Mouse (Mus musculus) midbrain, embryonic 14.5 days (tissue): ENCODE data around the gene Cdh13. TPM values are rescaled to one million over a fixed set of nuclear protein-coding genes. Genes with fewer than 3 reads are reported as not detected.
A peak's percentile ranks its signal among the peaks of the same experiment; 100 is the strongest.

ENCODE experiments used
- ATAC-seq: fragments of 200-750 bp; cut with Nextera tagmentation; 2 replicates; pipeline ENCODE4 v1.8.0; 2017; ENCODE audit warnings: moderate number of reproducible peaks, moderate library complexity; ENCODE audit not compliant: low FRiP score, low TSS enrichment
- DNase-seq: peaks from one replicate; pipeline ENCODE4 v3.0.0-alpha.2; 2015
- H3K27ac ChIP-seq: fragments of 300-500 bp; sonication (generic); replicated peaks from 2 replicates; pipeline ENCODE4 v1.5.1; 2014; ENCODE audit warnings: mild to moderate bottlenecking, low read depth, low read length, moderate library complexity
- H3K27me3 ChIP-seq: fragments of 300-500 bp; sonication (generic); 2 replicates; pipeline ENCODE4 v1.6.1; 2014; ENCODE audit warnings: low read length, control low read depth, mixed read lengths; ENCODE audit not compliant: control insufficient read depth, insufficient read depth
- H3K36me3 ChIP-seq: fragments of 300-500 bp; sonication (generic); 2 replicates; pipeline ENCODE4 v1.6.1; 2014; ENCODE audit warnings: low read length, control low read depth; ENCODE audit not compliant: control insufficient read depth, insufficient read depth
- H3K4me1 ChIP-seq: fragments of 300-500 bp; sonication (generic); 2 replicates; pipeline ENCODE4 v1.6.1; 2014; ENCODE audit warnings: mild to moderate bottlenecking, antibody characterized with exemption, low read length, control low read depth; ENCODE audit not compliant: control insufficient read depth, insufficient read depth
- H3K4me2 ChIP-seq: fragments of 300-500 bp; sonication (generic); 2 replicates; pipeline ENCODE4 v1.6.1; 2014; ENCODE audit warnings: mild to moderate bottlenecking, low read length, moderate library complexity
- H3K4me3 ChIP-seq: fragments of 300-500 bp; sonication (generic); replicated peaks from 2 replicates; pipeline ENCODE4 v1.5.1; 2014; ENCODE audit warnings: low read depth, low read length
- H3K9ac ChIP-seq: fragments of 300-500 bp; sonication (generic); replicated peaks from 2 replicates; pipeline ENCODE4 v1.6.1; 2014; ENCODE audit warnings: mild to moderate bottlenecking, low read length, moderate library complexity
- H3K9me3 ChIP-seq: fragments of 300-500 bp; sonication (generic); 2 replicates; pipeline ENCODE4 v1.6.1; 2016; ENCODE audit warnings: low read length, control low read depth, mixed read lengths; ENCODE audit not compliant: control insufficient read depth
- WGBS: fragments of 180-500 bp; shearing (Covaris S2); extraction: QIAGEN DNeasy Blood & Tissue Kit; methylation state at CpG from one replicate; pipeline ENCODE4 v1.1.7; 2014; 5-methylcytosine and 5-hydroxymethylcytosine counted together
- polyA plus RNA-seq: library from polyadenylated mRNA; unstranded; fragments of >200 nt; fragmentation: Nextera tagmentation; extraction: Ambion mirVana; gene quantifications from 2 replicates; pipeline ENCODE4 v1.2.1, GENCODE M21; 2014

The Cdh13 gene
- polyA plus RNA-seq, 1 experiment from 2014 or later: 143 TPM

GRCm38 (mm10) chr8:118314932-118315331 is 31.4 kb downstream of the Cdh13 start:
- 89% methylated on average over 7 of the region's 7 CpGs for WGBS
- no peaks in the 10 kb centered on the region for H3K27me3 ChIP-seq

GRCm38 (mm10) chr8:118316440-118316839 is 32.9 kb downstream of the Cdh13 start:
- DNase-seq (no peak), ATAC-seq (no peak)
- Histone ChIP-seq H3K9ac (no peak overlapping the region), H3K27ac (no peak overlapping the region), H3K4me1 (no peaks in the 10 kb centered on the region), H3K4me3 (no peak overlapping the region), H3K4me2 (no peak overlapping the region), H3K36me3 (no peaks in the 10 kb centered on the region), H3K9me3 (no peaks in the 10 kb centered on the region), H3K27me3 (no peaks in the 10 kb centered on the region)
- 87% methylated on average over 12 of the region's 12 CpGs for WGBS

More at GRCm38 (mm10) chr8:118314932-118315331, 31.4 kb downstream of the Cdh13 start:
- Histone ChIP-seq H3K4me3 (no peak overlapping the region), H3K9me3 (no peaks in the 10 kb centered on the region), H3K4me2 (no peak overlapping the region), H3K36me3 (no peaks in the 10 kb centered on the region), H3K27ac (no peak overlapping the region), H3K9ac (no peak overlapping the region), H3K4me1 (no peaks in the 10 kb centered on the region)
- no peak for DNase-seq
- ATAC-seq: no peak

- Histone ChIP-seq H3K27me3 (no peaks in the 10 kb centered on the region), H3K9me3 (no peaks in the 10 kb centered on the region), H3K4me2 (no peak overlapping the region), H3K36me3 (no peaks in the 10 kb centered on the region), H3K4me3 (no peak overlapping the region), H3K9ac (no peak overlapping the region), H3K27ac (no peak overlapping the region), H3K4me1 (no peaks in the 10 kb centered on the region)
- ATAC-seq (no peak), DNase-seq (no peak)
- 69% methylated on average over 1 of the region's 1 CpGs for WGBS
Observed at GRCm38 (mm10) chr8:118320566-118320965, 37.0 kb downstream of the Cdh13 start.

GRCm38 (mm10) chr8:118323421-118323820 is 39.9 kb downstream of the Cdh13 start:
- H3K9ac ChIP-seq: no peak overlapping the region
- ATAC-seq (no peak), DNase-seq (no peak)
- WGBS: 84% methylated on average over 3 of the region's 3 CpGs
- no peak overlapping the region for H3K4me3 ChIP-seq
- H3K36me3 ChIP-seq: no peaks in the 10 kb centered on the region
- H3K27me3 ChIP-seq: no peaks in the 10 kb centered on the region
- H3K4me2 ChIP-seq: no peak overlapping the region
- no peak overlapping the region for H3K27ac ChIP-seq
- no peaks in the 10 kb centered on the region for H3K9me3 ChIP-seq
- H3K4me1 ChIP-seq: no peaks in the 10 kb centered on the region

GRCm38 (mm10) chr8:118334933-118335332 is 51.4 kb downstream of the Cdh13 start:
- DNase-seq (no peak), ATAC-seq (no peak)
- Histone ChIP-seq H3K4me1 (peaks cover 10% of the 10 kb centered on the region), H3K27me3 (no peaks in the 10 kb centered on the region), H3K27ac (no peak overlapping the region), H3K9me3 (no peaks in the 10 kb centered on the region), H3K9ac (no peak overlapping the region), H3K4me2 (no peak overlapping the region), H3K36me3 (no peaks in the 10 kb centered on the region), H3K4me3 (no peak overlapping the region)
- 75% methylated on average over 7 of the region's 7 CpGs for WGBS

GRCm38 (mm10) chr8:118339711-118340110 is 56.2 kb downstream of the Cdh13 start:
- ATAC-seq (no peak), DNase-seq (peak; percentile 59)
- no peaks in the 10 kb centered on the region for H3K27me3 ChIP-seq
- H3K9ac ChIP-seq: no peak overlapping the region
- no peak overlapping the region for H3K4me3 ChIP-seq
- 42% methylated on average over 3 of the region's 3 CpGs for WGBS
- no peak overlapping the region for H3K4me2 ChIP-seq
- no peaks in the 10 kb centered on the region for H3K36me3 ChIP-seq
- H3K27ac ChIP-seq: 0 out of 2 replicates have a peak overlapping the region, but pooled peaks have one; percentile 22
- H3K9me3 ChIP-seq: no peaks in the 10 kb centered on the region
- peaks cover 10% of the 10 kb centered on the region for H3K4me1 ChIP-seq

GRCm38 (mm10) chr8:118343267-118343666 is 59.7 kb downstream of the Cdh13 start:
- no peaks in the 10 kb centered on the region for H3K9me3 ChIP-seq
- H3K4me3 ChIP-seq: no peak overlapping the region
- H3K4me2 ChIP-seq: no peak overlapping the region
- ATAC-seq: no peak
- H3K27me3 ChIP-seq: no peaks in the 10 kb centered on the region
- no peak overlapping the region for H3K9ac ChIP-seq
- 62% methylated on average over 4 of the region's 4 CpGs for WGBS
- H3K4me1 ChIP-seq: peaks cover 10% of the 10 kb centered on the region
- no peaks in the 10 kb centered on the region for H3K36me3 ChIP-seq
- H3K27ac ChIP-seq: no peak overlapping the region
- DNase-seq: peak; percentile 56

- Histone ChIP-seq H3K27ac (no peak overlapping the region), H3K4me3 (no peak overlapping the region), H3K4me1 (no peaks in the 10 kb centered on the region), H3K9ac (no peak overlapping the region), H3K9me3 (no peaks in the 10 kb centered on the region), H3K4me2 (no peak overlapping the region), H3K27me3 (no peaks in the 10 kb centered on the region), H3K36me3 (no peaks in the 10 kb centered on the region)
- no peak for ATAC-seq
- DNase-seq: no peak
- 89% methylated on average over 9 of the region's 9 CpGs for WGBS
Observed at GRCm38 (mm10) chr8:118348710-118349489, 65.4 kb downstream of the Cdh13 start.

GRCm38 (mm10) chr8:118350136-118350535 is 66.6 kb downstream of the Cdh13 start:
- H3K4me1 ChIP-seq: no peaks in the 10 kb centered on the region
- ATAC-seq: no peak

More at GRCm38 (mm10) chr8:118350136-118350535, 66.6 kb downstream of the Cdh13 start:
- no peaks in the 10 kb centered on the region for H3K27me3 ChIP-seq
- 30% methylated on average over 7 of the region's 7 CpGs for WGBS
- no peaks in the 10 kb centered on the region for H3K9me3 ChIP-seq
- no peak overlapping the region for H3K4me3 ChIP-seq
- no peak overlapping the region for H3K27ac ChIP-seq
- DNase-seq: no peak
- no peaks in the 10 kb centered on the region for H3K36me3 ChIP-seq
- H3K4me2 ChIP-seq: no peak overlapping the region
- H3K9ac ChIP-seq: no peak overlapping the region
